Mouse (Mus musculus) heart, adult 8-10 months (tissue): ENCODE data around the gene Cfap300. TPM values are rescaled to one million over a fixed set of nuclear protein-coding genes. Genes with fewer than 3 reads are reported as not detected.

Experiments used
- DNase-seq: peaks from one replicate; pipeline ENCODE4 v3.0.0; 2022; ENCODE audit warnings: low spot score
- total RNA-seq, 4 experiments: library from RNA; stranded (reverse); gene quantifications; 2 replicates each; pipeline ENCODE4 v1.2.4; 2022

The Cfap300 gene
- 1 to 10 TPM in 1 of 4 experiments, under 1 TPM in 3; 0.27 to 1.0 (median 0.89) TPM for total RNA-seq

DNA sequence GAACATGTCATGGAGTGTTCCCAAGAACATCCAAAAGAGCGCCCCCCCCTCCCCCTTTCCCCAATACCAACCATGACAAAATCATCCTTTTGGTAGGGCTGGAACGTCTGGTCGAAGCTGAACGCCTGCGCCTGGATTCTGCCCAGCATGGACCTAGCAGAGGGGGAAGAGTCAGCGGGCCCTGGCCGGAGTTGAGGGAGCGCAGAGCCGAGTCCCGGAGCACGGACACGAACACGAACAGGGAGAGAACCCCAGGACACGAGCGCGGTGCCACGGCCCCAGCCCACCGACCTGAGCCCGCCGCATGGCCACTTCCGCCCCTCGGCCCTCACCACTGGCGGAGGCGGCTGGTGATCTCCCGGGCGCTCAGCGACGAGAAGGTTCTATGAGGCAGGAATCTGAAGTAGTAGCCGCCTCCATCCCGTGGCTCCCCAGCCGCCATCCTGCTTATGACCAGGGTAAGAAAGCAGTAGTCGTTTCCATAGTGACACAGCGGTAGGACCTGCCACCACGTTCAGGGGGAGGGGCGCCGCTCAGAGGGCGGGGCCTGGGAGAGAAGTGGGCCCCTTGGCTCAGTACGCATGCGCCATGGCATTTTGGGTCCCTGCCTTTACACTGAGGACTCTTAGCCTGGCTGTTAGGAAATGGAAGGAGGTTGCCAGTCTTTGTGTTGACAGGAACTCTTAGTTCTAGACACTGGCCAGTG is at the start of gene Cfap300:
Cfap300 (minus strand) TSS at position 486 of the 706 bp plus-strand sequence.
- DNase-seq = peak; percentile 97

DNA sequence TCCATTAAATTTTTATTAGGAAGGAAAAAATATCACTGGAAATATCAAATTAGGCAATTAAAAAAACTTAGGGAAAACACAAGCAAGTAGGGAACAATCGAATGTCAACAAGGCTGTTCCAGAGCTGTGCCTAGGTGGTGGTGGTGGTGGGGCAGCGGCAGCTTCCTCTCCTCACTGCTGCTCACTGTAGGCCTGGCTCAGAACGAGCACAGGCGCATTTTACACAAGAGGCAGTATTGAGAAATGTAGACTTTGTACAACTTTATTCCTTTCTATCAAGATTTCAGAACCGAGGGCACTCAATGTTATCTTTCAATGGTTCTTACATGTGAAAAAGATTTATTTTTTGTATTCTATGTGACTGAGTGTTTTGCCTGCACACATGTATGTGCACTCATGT is 36.3 kb upstream of the Cfap300 start:
- DNase-seq = no peak

DNA sequence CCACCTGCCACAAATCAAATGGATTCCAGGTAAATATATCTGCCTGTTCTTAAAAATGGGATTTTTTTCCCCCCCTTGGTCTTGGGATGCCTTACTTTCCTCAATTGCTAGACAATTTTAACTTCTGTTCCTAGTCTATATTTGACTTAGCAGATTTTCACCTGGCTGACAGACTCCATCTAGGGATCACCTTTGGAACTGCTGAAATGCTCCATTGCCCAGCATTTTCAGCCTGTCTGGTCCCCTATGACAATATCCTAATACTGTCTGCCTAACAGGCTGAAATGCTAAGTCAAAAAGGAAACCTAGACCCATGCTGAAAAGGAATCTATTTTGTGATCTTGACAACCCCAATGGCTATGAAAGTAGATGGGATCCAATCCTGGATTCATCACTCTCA is 31.7 kb upstream of the Cfap300 start:
- peak; percentile 6 for DNase-seq

DNA sequence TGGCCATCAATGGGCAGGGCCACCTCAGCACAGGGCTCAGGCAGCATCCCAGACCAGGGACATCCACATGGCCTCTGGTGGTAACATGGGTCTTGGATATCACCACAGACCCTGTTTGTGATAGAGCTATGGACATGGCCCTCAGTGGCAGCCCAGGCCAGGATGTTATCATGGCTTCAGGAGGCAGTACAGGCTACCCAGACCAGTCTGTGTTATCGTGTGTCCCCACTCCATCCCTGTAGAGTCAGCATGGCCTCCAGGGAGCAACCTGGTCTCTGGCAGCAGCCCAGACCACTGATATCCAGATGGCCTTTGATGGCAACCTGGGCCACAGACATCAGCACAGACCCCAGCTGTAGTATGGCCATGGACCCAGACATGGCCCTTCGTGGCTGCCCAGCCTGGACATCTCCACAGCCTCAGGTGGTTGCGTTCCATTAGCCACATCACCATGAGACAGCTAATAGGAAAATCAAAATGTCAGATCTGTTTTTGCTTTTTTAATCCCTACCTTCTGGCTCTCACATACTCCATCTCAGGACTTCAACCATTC is 30.7 kb upstream of the Cfap300 start:
- DNase-seq = no peak

DNA sequence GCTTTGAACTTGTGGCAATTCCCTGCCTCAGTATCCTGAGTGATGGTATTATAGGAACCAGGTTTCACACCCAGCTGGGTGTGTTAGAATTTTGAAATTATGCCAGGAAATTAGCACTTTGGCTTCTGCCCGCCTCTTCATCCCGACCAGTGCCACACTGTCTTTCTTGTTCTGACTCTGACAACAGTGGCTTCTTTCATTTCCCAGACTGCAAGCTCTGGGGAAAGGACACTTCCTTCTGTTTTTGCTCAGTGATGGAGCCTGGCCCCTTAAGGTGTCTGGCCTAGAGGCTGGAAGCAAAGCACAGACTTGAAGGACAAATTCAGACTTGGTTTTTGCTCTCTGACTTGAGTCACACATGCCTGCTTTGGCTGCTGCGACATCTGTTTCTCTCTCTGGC is 17.0 kb upstream of the Cfap300 start:
- no peak for DNase-seq

DNA sequence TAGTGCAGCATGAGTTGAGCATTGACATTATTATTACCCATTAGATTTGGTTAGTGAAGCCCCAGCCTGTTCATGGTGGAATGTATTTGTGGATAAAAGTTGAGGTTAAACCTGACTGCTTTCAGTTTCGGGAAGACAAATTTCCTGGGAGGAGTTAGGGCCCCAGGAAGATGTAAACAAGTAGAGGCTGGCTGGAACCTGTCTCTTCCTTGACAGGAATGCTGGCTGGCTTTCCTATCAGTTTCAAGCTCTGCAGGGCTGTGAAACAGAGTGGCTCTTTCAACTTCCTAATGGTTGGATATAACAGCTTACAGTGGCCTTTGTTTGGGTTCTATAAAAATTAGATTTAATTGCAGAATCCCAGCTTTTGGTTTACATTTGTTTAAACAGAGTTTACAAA is 12.2 kb upstream of the Cfap300 start:
- no peak for DNase-seq

DNA sequence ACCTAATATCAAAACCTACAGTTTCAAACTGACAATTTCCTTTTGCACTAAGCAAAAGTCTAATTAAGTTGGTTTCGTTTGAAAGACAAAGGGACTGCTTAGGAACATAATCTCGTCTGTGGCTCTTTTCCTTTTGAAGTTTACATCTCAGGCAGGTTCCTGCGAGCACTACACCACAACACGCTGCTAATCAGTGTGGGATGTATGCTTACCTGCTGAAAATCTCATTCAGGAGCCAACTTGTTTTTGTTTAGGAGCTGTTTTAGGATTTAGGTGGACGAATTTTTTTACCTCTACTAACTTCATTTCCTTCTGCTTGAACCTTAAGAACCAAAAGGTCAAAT is 393 bp upstream of the Cfap300 start:
- DNase-seq = no peak

DNA sequence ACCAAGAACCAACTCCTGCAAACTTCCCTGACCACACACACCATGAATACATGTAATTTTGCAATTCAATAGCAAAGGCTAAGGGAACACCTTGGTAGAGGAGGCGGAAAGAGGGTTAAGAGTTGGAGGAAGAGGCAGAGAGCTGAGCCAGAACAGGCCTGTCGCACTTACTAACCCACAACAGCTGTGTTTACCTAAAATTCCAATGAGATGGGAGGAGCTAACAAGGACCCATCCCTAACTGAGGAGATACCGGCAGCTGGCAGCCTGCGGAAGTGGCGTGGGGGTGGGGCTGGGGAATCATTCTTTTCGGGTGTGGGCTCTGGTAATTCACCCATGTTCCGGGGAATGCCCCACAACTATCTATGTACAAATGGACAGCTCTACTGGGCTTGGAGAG is 7.1 kb downstream of the Cfap300 start:
- no peak for DNase-seq

DNA sequence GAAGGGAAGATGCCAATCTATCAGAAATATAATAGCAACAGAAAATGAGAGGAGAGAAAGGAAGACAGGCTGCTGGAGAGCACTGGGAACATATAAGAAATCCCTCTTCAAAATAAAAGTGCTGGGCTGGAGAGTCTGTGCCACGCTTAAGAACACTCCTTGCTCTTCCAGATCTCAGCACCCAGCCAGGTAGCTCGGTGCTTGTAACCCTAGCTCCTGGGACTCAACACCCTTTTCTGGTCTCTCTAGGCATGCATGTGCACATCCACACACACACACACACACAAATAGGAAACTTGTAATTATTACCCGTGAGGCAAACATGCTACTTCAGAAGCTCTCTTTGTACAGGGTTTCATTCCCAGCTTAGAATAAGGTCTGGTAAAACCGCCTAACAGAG is 7.5 kb downstream of the Cfap300 start:
- no peak for DNase-seq

DNA sequence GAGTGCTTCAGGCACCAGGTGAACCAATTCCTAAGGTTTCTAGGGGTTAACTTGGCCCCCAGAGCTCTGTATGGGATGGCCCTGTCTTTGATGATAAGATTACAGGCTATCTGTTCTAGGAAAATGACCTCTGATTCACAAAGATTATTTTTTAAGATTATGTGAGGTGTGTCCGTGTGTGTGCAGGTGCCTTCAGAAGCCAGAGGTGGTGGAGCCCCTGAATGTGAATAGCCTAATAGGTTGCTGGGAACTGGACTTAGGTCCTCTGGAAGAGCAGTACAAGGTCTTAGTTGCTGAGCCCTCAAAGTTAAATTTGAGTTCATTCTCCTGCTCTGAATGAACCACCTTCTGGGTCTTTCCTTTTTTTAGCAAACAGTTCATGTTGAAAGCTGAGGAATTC is 8.5 kb downstream of the Cfap300 start:
- DNase-seq = no peak

DNA sequence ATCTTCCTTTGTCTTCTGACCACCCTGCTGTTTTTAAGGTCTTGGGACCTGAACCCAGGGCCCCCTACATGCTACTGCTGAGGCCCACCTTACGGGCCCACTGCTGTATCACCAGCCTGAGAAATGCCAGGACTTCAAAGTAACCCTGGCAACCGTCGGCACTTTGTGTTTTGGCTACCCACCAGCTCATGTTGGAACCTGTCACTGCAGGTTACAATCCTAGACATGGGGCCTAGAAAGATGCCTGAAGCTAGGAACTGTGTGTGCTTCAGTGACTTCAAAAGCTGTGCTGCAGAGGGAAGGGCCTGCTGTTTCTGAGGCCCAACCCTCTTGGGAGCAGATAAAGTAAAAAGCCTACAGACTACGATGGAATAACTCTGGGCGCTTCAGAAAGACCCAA is 9.8 kb downstream of the Cfap300 start:
- no peak for DNase-seq

DNA sequence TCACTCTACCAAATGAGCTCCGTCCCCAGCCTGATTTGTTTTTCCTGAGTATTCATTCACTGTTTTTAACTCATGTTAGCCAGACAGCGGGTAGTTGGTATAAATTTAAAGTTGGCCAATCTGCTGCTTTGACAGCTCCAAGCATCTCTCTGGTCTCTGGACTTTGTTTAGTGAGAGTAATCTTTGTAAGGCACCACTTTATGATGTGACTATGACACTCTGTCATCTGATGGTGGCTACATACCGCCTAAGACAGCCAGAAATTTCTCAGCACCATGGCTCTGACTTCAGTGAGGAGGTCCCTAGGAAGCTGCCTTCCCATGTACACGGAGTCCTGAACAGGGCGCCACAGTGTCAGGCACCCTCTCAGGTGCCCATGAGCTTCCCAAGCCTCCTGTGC is 24.0 kb downstream of the Cfap300 start:
- DNase-seq = no peak

DNA sequence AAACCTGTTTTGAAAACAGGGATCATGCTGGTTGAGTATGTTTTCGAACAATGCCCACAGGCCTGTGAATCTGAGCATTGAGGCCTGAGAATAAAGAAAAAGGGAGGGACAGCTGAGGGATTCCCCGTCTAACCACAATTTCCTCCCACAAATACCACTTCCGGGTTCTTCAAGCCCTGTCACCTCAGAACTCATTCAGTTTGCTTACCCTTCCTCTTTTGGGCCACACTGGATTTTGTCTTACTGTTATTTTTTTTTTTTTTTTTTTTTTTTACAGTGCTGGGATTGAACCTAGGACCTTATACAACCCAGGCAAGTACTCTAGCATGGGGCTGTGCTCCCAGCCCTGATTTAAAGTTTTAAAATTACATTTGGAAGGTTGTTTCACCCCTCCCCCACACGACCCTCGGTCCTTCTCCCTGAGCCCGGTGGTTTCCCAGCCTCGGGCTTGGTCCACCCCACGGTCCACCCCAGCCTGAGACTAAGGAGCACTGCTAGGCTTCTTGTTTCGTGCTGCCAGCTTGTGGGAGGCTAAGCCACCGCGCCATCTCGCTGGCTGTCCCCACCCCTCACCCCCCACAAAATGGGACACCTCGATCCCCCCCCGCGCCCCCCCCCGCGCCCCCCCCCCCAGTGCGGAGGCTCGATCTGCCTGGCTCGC is 25.2 kb downstream of the Cfap300 start:
- DNase-seq = no peak

DNA sequence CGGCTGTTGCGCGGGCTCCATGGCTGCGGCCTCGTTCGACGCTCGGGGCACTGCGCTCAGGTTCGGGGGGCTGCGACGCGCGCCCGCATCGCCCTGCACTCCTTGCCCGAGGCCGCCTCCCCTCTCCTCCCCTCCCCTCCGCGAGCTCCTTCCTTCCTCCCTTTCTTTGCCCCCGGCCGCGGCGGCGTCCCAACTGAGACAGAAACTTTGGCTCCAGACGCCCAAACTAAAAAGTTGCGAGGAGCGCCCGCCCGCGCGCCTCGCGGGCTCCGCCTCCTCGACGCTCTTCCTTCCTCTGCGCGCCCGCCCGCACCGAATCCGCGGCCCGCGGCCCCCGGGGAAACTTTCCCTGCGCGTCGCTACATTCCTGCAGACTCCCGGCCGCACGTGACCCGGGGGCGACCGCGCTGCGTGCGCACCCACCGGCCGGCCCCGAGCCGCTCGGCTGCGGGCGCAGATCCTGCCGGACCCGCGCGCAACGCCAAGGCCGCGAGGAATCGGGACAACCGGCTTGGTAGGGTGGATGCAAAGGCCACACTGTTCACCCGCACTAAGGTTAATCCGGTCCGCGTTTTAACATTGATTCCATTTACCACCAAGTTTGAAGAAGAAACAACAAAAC is 38.1 kb downstream of the Cfap300 start, which contains the start of gene Yap1:
Yap1 (minus strand) TSS at position 227 of the 622 bp plus-strand sequence.
- DNase-seq = peak; percentile 88

DNA sequence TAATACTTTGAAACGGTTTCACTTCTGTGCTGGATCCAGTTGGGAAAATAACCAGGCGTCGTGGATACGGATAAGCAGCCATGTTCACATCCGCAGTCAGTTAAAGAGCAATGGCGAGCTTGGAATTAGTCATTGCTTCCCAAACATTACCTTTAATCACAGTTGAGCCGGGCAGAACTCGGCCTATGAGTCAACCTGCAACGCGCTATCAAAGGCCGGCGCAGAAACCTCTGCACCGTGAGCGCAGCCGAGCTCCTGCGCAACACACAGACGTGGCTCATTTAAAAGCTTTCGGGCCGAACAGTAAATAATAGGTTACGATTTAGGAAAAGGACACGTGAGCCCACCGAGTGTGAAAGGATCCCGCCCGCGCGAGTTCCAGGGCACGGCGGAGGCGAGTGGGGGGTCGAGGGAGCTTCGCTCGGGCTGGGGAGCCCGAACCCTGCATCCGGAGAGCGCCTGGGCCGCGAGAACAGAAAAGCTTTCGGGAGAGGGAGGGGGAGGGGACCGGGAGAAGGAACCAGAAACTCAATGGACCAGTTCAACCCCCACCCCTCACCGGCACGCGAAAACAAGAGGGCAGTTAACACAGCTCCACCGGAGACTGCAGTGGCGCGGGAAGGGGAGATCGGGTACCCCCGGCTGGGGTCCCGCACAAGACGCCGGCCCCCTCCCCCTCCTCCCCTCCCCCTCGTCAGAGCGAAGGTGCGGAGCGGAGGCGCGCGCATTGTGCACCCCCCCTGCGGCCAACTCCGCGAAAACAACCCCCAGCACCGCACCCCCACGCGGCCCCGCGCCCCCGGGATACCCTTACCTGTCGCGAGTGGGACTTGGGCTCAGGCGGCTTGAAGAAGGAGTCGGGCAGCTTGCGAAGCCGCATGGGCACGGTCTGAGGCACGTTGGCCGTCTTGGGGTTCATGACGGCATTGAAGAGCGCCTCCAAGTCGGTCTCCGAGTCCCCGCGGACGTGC is 39.0 kb downstream of the Cfap300 start:
- peak; percentile 60 for DNase-seq

DNA sequence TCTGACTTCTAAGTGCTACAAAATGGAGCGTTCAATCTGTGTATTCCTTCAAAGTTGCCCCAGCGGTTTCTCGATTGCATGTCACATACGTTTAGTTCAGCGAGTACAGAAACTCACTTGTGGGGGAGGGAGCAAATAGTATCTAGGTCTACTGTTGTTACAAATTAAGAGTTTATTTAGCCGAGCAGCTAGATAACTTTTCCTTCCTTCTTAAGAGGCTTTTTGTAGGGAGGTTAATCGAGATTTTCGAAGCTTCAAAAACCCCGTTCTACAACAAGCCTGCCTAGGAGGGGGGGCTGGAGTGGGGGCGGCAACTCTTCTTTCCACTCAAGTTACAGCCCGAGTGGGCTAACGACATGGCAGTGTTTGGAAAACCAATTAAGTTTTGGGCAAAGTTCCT is 39.8 kb downstream of the Cfap300 start:
- DNase-seq = no peak

DNA sequence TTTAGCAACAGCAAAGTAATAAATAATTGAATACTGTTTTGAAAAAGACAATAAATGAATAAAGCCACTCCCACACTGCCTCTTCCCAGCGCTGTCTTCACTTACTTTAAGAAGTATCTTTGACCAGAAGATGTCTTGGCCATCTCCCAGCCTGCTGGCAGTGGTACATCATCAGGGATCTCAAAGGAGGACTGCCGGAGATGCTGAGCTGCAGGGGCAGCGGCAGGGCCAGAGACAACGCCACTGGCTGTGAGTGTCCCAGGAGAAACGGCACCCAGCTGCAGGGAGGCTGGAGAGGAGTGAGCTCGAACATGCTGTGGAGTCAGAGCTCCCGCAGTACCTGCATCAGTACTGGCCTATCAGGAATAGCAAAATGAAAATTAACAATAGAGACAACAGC is 41.3 kb downstream of the Cfap300 start:
- no peak for DNase-seq

DNA sequence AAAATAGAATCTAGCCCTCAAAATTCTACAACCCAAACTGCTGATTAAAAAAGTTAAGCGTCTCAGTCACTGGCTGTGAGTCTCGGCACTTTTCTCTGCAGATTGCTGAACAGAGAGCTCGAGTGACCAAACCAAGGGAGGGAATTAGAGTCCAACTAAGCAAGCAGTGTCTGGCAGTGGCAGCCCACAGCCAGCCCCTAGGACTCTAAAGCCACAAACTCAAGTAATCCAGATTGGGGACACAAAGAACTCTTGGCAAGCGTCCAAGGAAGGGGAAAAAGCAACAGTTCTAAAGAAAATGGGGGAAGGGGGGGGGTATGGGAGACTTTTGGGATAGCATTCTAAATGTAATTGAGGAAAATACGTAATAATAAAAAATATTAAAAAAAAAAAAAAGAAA is 48.3 kb downstream of the Cfap300 start:
- DNase-seq = no peak

DNA sequence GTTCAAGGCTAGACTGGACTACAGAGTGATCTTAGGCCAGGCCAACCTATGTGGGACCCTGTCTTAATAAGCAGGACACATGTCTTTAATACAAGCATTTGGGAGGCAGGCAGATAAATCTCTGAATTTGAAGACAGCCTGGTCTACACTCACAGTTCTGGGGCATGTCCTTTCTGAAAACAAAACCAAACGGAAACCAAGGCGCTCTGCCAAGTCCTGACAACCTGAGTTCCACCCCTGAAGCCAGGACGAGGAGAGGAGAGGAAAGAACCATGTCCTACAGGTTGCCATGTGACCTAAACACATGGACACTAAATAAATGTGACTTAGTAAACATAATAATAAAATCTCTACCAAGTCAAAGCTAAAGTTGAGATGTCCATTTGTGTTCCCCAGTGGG is 50.0 kb downstream of the Cfap300 start:
- no peak for DNase-seq

DNA sequence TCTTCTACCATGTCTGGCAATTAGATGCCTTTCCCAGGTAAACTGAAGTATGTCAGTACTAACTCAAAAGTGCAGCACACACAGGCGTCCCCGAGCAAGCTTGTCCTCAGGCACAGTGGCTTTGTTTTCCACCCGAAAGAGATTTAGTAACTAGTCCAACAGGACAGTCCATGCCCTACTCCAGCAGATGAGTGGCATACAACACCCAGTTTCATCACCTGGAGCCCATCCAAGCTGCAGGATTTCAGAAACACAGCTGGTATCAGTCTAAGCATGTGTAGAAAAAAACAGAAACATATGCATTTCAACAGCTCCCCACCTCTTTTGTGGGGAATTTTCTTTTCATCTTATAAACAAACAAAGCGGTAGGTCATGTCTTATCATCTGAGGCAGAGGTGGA is 51.7 kb downstream of the Cfap300 start:
- DNase-seq = no peak

DNA sequence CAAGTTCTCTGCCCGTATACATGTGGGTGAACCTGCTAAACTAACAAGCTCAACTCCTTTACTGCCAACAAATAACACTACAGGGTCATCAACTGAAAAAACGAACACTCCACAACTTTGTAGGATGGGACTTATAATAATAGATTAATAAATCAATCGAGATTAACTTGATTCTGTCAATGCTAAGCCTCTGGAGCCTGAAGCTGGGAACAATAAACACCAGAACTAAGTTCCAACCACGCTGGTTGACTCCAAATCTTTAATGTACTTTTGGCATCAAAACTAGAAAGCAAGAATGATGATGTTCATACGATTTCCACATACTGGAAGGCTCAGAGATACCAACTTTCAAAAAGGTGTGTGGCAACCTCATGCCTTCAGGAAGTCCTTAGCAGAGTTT is 55.5 kb downstream of the Cfap300 start:
- no peak for DNase-seq

DNA sequence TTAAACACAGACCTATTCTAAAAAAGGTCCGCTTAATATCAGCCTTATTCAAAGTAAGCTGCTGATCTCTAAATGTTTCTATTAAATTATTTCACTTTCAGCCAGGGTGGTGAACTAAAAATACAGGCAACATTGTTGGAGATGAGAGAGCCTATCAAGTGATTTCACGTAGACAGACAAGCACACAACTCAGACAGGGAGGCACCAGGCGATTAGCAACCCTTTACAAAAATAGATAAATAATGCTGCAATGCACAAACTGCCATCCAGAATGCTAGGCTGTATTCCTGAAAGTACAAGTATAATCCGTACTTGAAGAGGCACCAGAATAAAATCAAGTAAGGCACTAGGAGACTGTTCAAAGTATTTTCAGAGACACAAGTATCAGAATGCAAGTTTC is 58.3 kb downstream of the Cfap300 start:
- peak; percentile 54 for DNase-seq
